Mouse (Mus musculus) MEL (cell line): ENCODE results near the gene Pigs. TPM values are rescaled to one million over a fixed set of nuclear protein-coding genes. Genes with fewer than 3 reads are reported as not detected.

Experiments
- DNase-seq: peaks from one replicate; pipeline ENCODE4 v3.0.0; 2011; ENCODE audit warnings: low read depth, low spot score
- H3K27ac ChIP-seq: 2 replicates; pipeline ENCODE4 v1.5.1; 2012; ENCODE audit warnings: low read depth, mild to moderate bottlenecking, control low read depth, low read length, moderate library complexity; ENCODE audit not compliant: control insufficient read depth
- H3K27me3 ChIP-seq, 2 experiments: fragments of 150-350 bp in 1 of 2; sonication (generic) in 1 of 2; 2 replicates each; pipeline ENCODE4 v1.6.1; 2012; ENCODE audit warnings: low read length in 2 of 2, mild to moderate bottlenecking in 2 of 2, improper control_type of control experiment in 1 of 2, moderate library complexity in 1 of 2; ENCODE audit not compliant: insufficient read depth in 2 of 2, control insufficient read depth in 1 of 2
- H3K36me3 ChIP-seq, 2 experiments: 2 replicates each; pipeline ENCODE4 v1.6.1; 2012 to 2014; ENCODE audit warnings: low read length in 2 of 2, improper control_type of control experiment in 1 of 2, inconsistent platforms in 1 of 2, mild to moderate bottlenecking in 1 of 2; ENCODE audit not compliant: insufficient read depth in 2 of 2, control insufficient read depth in 1 of 2
- H3K4me1 ChIP-seq, 2 experiments: fragments of 150-350 bp in 1 of 2; sonication (generic) in 1 of 2; 2 replicates each; pipeline ENCODE4 v1.6.1; 2012; ENCODE audit warnings: low read length in 2 of 2, improper control_type of control experiment in 1 of 2, mild to moderate bottlenecking in 1 of 2; ENCODE audit not compliant: insufficient read depth in 2 of 2, control insufficient read depth in 1 of 2
- H3K4me3 ChIP-seq, 2 experiments: fragments of 150-350 bp in 1 of 2; sonication (generic) in 1 of 2; 2 replicates each; pipeline ENCODE4 v1.5.1; 2012; ENCODE audit warnings: low read depth in 2 of 2, low read length in 2 of 2, mild to moderate bottlenecking in 2 of 2, moderate library complexity in 2 of 2, control low read depth in 1 of 2, improper control_type of control experiment in 1 of 2; ENCODE audit not compliant: control insufficient read depth in 1 of 2, insufficient read depth in 1 of 2
- H3K79me2 ChIP-seq: 2 replicates; pipeline ENCODE4 v1.6.1; 2012; ENCODE audit warnings: mild to moderate bottlenecking, low read length, moderate library complexity; ENCODE audit not compliant: control insufficient read depth, poor library complexity, insufficient read depth
- H3K9ac ChIP-seq: 2 replicates; pipeline ENCODE4 v1.6.1; 2012; ENCODE audit warnings: low read depth, mild to moderate bottlenecking, control low read depth, low read length, moderate library complexity; ENCODE audit not compliant: control insufficient read depth, poor library complexity, severe bottlenecking
- H3K9me3 ChIP-seq: fragments of 150-350 bp; sonication (generic); replicated peaks from 2 replicates; pipeline ENCODE4 v1.6.1; 2012; ENCODE audit warnings: mild to moderate bottlenecking, low read length, improper control_type of control experiment, moderate library complexity; ENCODE audit not compliant: insufficient read depth
- BHLHE40 ChIP-seq: IDR thresholded peaks from 2 replicates; pipeline ENCODE4 v1.6.1; 2012; ENCODE audit warnings: low read depth, mild to moderate bottlenecking, inconsistent platforms, low read length, improper control_type of control experiment, borderline replicate concordance
- CHD1 ChIP-seq: IDR thresholded peaks from 2 replicates; pipeline ENCODE4 v1.6.1; 2012; ENCODE audit warnings: low read depth, mild to moderate bottlenecking, inconsistent platforms, low read length, improper control_type of control experiment
- CTCF ChIP-seq, 3 experiments: IDR thresholded peaks in 2 of 3; conservative IDR thresholded peaks in 1 of 3; 2 replicates each; pipeline ENCODE4 v1.5.1; 2011 to 2012; ENCODE audit warnings: low read length in 3 of 3, low read depth in 2 of 3, mild to moderate bottlenecking in 2 of 3, improper control_type of control experiment in 1 of 3, inconsistent platforms in 1 of 3, mixed read lengths in 1 of 3, moderate library complexity in 1 of 3; ENCODE audit not compliant: control insufficient read depth in 1 of 3, insufficient read depth in 1 of 3, poor library complexity in 1 of 3, severe bottlenecking in 1 of 3
- ELF1 ChIP-seq: IDR thresholded peaks from 2 replicates; pipeline ENCODE4 v1.6.1; 2014; ENCODE audit warnings: low read depth, mild to moderate bottlenecking, inconsistent platforms, low read length, improper control_type of control experiment, moderate library complexity
- EP300 ChIP-seq, 2 experiments: IDR thresholded peaks; 2 replicates each; pipeline ENCODE4 v1.6.1; 2011; ENCODE audit warnings: improper control_type of control experiment in 2 of 2, low read length in 2 of 2, low read depth in 1 of 2, mild to moderate bottlenecking in 1 of 2
- ETS1 ChIP-seq: IDR thresholded peaks from 2 replicates; pipeline ENCODE4 v1.6.1; 2012; ENCODE audit warnings: low read depth, mild to moderate bottlenecking, inconsistent platforms, low read length, improper control_type of control experiment, moderate library complexity
- GABPA ChIP-seq: IDR thresholded peaks from 2 replicates; pipeline ENCODE4 v1.6.1; 2012; ENCODE audit warnings: low read depth, mild to moderate bottlenecking, inconsistent platforms, low read length, improper control_type of control experiment, moderate library complexity
- GATA1 ChIP-seq: IDR thresholded peaks from 2 replicates; pipeline ENCODE4 v1.6.1; 2011; ENCODE audit warnings: low read depth, low read length, improper control_type of control experiment
- KAT2A ChIP-seq: conservative IDR thresholded peaks from 2 replicates; pipeline ENCODE4 v1.6.1; 2012; ENCODE audit warnings: low read depth, low read length, improper control_type of control experiment, inconsistent platforms
- MAX ChIP-seq: IDR thresholded peaks from 2 replicates; pipeline ENCODE4 v1.6.1; 2011; ENCODE audit warnings: low read length, improper control_type of control experiment
- MAZ ChIP-seq: IDR thresholded peaks from 2 replicates; pipeline ENCODE4 v1.6.1; 2012; ENCODE audit warnings: low read depth, mild to moderate bottlenecking, inconsistent platforms, low read length, improper control_type of control experiment
- MEF2A ChIP-seq: IDR thresholded peaks from 2 replicates; pipeline ENCODE4 v1.6.1; 2014; ENCODE audit warnings: low read depth, mild to moderate bottlenecking, inconsistent platforms, low read length, improper control_type of control experiment; ENCODE audit not compliant: poor library complexity, insufficient replicate concordance, severe bottlenecking; ENCODE audit errors: extremely low read depth
- MYB ChIP-seq: IDR thresholded peaks from 2 replicates; pipeline ENCODE4 v1.6.1; 2011; ENCODE audit warnings: mild to moderate bottlenecking, low read depth, low read length, improper control_type of control experiment
- MYC ChIP-seq: IDR thresholded peaks from 2 replicates; pipeline ENCODE4 v1.6.1; 2011; ENCODE audit warnings: low read depth, mild to moderate bottlenecking, low read length, improper control_type of control experiment, moderate library complexity
- NRF1 ChIP-seq: IDR thresholded peaks from 2 replicates; pipeline ENCODE4 v1.6.1; 2014; ENCODE audit warnings: low read depth, mild to moderate bottlenecking, inconsistent platforms, low read length, improper control_type of control experiment, moderate library complexity; ENCODE audit not compliant: poor library complexity, insufficient read depth, severe bottlenecking
- POLR2AphosphoS5 ChIP-seq: IDR thresholded peaks from 2 replicates; pipeline ENCODE4 v1.6.1; 2012; ENCODE audit warnings: low read depth, borderline replicate concordance, mild to moderate bottlenecking, inconsistent platforms, low read length, moderate library complexity, mixed read lengths
- RCOR1 ChIP-seq: IDR thresholded peaks from 2 replicates; pipeline ENCODE4 v1.6.1; 2012; ENCODE audit warnings: low read depth, mild to moderate bottlenecking, inconsistent platforms, low read length, improper control_type of control experiment
- SIN3A ChIP-seq: IDR thresholded peaks from 2 replicates; pipeline ENCODE4 v1.6.1; 2012; ENCODE audit warnings: low read length, improper control_type of control experiment, inconsistent platforms
- SMC3 ChIP-seq: IDR thresholded peaks from 2 replicates; pipeline ENCODE4 v1.6.1; 2011; ENCODE audit warnings: low read depth, low read length, improper control_type of control experiment
- TBP ChIP-seq: IDR thresholded peaks from 2 replicates; pipeline ENCODE4 v1.8.0; 2011; ENCODE audit warnings: low read depth, low read length, improper control_type of control experiment
- USF2 ChIP-seq, 2 experiments: IDR thresholded peaks; 2 replicates each; pipeline ENCODE4 v1.6.1; 2011 to 2012; ENCODE audit warnings: improper control_type of control experiment in 2 of 2, low read length in 2 of 2, borderline replicate concordance in 1 of 2, inconsistent platforms in 1 of 2, low read depth in 1 of 2, mild to moderate bottlenecking in 1 of 2; ENCODE audit not compliant: insufficient read depth in 1 of 2
- ZC3H11A ChIP-seq: IDR thresholded peaks from 2 replicates; pipeline ENCODE4 v1.6.1; 2012; ENCODE audit warnings: low read depth, mild to moderate bottlenecking, inconsistent platforms, low read length, improper control_type of control experiment
- ZKSCAN1 ChIP-seq: IDR thresholded peaks from 2 replicates; pipeline ENCODE4 v1.6.1; 2012; ENCODE audit warnings: low read depth, mild to moderate bottlenecking, inconsistent platforms, low read length, improper control_type of control experiment, moderate library complexity
- ZMIZ1 ChIP-seq: IDR thresholded peaks from 2 replicates; pipeline ENCODE4 v1.6.1; 2012; ENCODE audit warnings: low read depth, mild to moderate bottlenecking, inconsistent platforms, low read length, improper control_type of control experiment, moderate library complexity
- ZNF384 ChIP-seq: IDR thresholded peaks from 2 replicates; pipeline ENCODE4 v1.6.1; 2012; ENCODE audit warnings: low read depth, mild to moderate bottlenecking, inconsistent platforms, low read length, improper control_type of control experiment
- polyA plus RNA-seq, 2 experiments: library from polyadenylated mRNA; stranded (reverse) in 1 of 2; unstranded in 1 of 2; fragments of >175 nt in 1 of 2; fragments of >200 nt in 1 of 2; gene quantifications; 2 replicates each; pipeline versions ENCODE4 v1.2.1 to v1.2.4; 2012; ENCODE audit warnings: low replicate concordance in 2 of 2, low read depth in 1 of 2; ENCODE audit not compliant: insufficient read length in 2 of 2, insufficient read depth in 1 of 2, missing spikeins in 1 of 2
- total RNA-seq: library from RNA; depleted of rRNA; stranded (reverse); fragments of 300-350 nt; gene quantifications from 2 replicates; pipeline ENCODE4 v1.2.3, GENCODE M21; 2012

Gene Pigs
- total and polyA plus RNA-seq, 3 experiments: 28.5 to 97.1 (median 51.2) TPM

DNA sequence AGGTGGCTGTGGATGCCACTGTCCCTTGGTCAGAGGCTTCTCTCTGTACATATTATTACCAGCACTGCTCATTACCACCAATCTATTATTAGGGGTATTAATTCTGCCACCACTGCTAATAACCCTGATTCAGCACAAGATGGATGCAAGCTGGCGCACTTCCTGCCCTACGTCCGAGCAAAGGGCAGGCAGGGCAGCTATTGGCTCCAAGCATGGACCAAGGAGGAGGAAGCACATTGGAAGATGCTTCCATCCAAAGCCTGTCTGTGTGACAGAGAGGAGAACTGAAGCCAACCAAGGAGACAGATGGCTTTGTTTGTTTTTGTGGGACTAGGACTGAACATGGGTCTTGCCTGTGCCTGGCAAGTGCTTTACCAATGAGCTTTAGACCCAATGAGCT is 52.8 kb downstream of the Pigs start:
- DNase-seq: no peak
- Histone ChIP-seq H3K9me3 (no peaks in the 10 kb centered on the region), H3K9ac (no peak overlapping the region), H3K27me3 (peaks cover 33 to 41% of the 10 kb centered on the region in 2 experiments), H3K4me1 (no peaks in the 10 kb centered on the region), H3K27ac (no peak overlapping the region), H3K4me3 (no peak overlapping the region), H3K36me3 (no peaks in the 10 kb centered on the region), H3K79me2 (no peaks in the 10 kb centered on the region)
- TF ChIP-seq ZNF384 (no peak), POLR2AphosphoS5 (no peak), USF2 (IDR thresholded peaks at IDR 0.05; ENCODE audit: borderline replicate concordance in 1 of 2, insufficient read depth in 1 of 2, low read depth in 1 of 2, low read length in 2 of 2) (no peak), MEF2A (no peak), GATA1 (no peak), BHLHE40 (no peak), GABPA (no peak), KAT2A (no peak), MYC (no peak), SIN3A (no peak), EP300 (IDR thresholded peaks at IDR 0.05; ENCODE audit: low read depth in 1 of 2, low read length in 2 of 2) (no peak), CHD1 (no peak), ZKSCAN1 (no peak), NRF1 (no peak), RCOR1 (no peak)

DNA sequence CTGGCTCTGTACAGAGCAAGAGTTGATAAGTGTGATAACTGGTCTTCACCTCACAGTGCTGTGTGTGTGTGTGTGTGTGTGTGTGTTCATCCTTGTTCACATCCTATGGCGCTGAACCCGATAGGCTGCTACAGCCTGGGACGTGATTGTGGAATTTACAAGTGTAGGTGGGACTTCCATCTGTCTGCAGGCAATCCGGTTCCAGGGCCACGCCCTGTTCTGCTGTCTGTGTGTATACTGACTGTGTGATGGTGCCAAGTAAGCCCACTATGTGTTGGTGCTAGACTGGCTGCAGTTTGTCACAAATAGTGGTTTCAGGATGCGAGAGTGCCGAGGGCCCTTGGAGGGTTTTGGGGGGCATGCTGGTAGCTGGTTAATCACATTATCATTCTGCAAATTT is 54.1 kb downstream of the Pigs start:
- H3K36me3 ChIP-seq: no peaks in the 10 kb centered on the region
- peaks cover 30 to 41% of the 10 kb centered on the region in 2 experiments for H3K27me3 ChIP-seq
- TF ChIP-seq ZNF384: no peak
- no peak for TF ChIP-seq EP300 (IDR thresholded peaks at IDR 0.05; ENCODE audit: low read depth in 1 of 2, low read length in 2 of 2)
- no peak for TF ChIP-seq MEF2A
- TF ChIP-seq CTCF (IDR thresholded peaks at IDR 0.05 in 2 of 3, conservative IDR thresholded peaks at IDR 0.05 in 1 of 3; ENCODE audit: control insufficient read depth in 1 of 3, insufficient read depth in 1 of 3, low read depth in 2 of 3, low read length in 3 of 3, poor library complexity in 1 of 3, severe bottlenecking in 1 of 3): no peak
- no peak for TF ChIP-seq ETS1
- no peak for TF ChIP-seq USF2 (IDR thresholded peaks at IDR 0.05; ENCODE audit: borderline replicate concordance in 1 of 2, insufficient read depth in 1 of 2, low read depth in 1 of 2, low read length in 2 of 2)
- no peak for TF ChIP-seq ELF1
- no peak for TF ChIP-seq MAX
- no peak for TF ChIP-seq MYB
- TF ChIP-seq ZMIZ1: no peak
- TF ChIP-seq MAZ: no peak
- TF ChIP-seq NRF1: no peak
- TF ChIP-seq RCOR1: no peak
- TF ChIP-seq TBP: no peak
- TF ChIP-seq GATA1: no peak
- TF ChIP-seq SMC3: no peak
- TF ChIP-seq ZC3H11A: no peak
- H3K4me3 ChIP-seq: no peak overlapping the region
- H3K4me1 ChIP-seq: no peaks in the 10 kb centered on the region
- no peaks in the 10 kb centered on the region for H3K79me2 ChIP-seq
- no peak for DNase-seq
- H3K9me3 ChIP-seq: no peaks in the 10 kb centered on the region
- H3K27ac ChIP-seq: no peak overlapping the region
- H3K9ac ChIP-seq: no peak overlapping the region
